Comparison of ENCODE assay signal across 11 mouse cellular contexts in the genomic region with DNA sequence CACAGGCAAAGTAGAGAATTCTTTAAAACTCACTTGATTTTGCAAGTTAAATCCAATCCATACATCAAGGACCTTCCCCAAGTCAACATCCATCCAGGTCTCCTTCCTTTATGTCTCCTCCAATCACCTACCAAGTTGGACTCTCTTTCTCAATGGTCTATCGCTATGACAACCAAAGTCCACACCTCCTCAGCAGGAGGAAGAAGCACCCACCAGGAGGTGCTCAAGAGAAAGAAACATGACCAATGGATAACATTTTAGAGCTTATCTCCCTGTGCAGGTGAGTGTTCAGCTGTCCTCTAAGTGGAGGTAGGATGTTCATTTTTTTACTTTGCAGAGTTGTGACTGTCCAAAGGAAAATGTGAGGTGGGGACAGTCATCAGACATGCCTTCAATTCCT.
A peak's percentile ranks its signal among the peaks of the same experiment; 100 is the strongest.
DNase-seq lines count a peak whose midpoint lies in the region; ATAC-seq and TF ChIP-seq lines count a peak whose summit lies in the region.
"Had no signal": no experiment of that assay in that cellular context is flagged by ENCODE, and none has a peak within 500 bp of the region (broad histone marks: within the 10 kb centered on the region; RNA-seq: fewer than 3 reads in every experiment).

No protein-coding gene starts in this region.

- H3K4me1 ChIP-seq in forebrain, embryonic 14.5 days (ENCODE audit: control insufficient read depth, insufficient read depth, low read length), result no peaks in the 10 kb centered on the region

- H3K27ac ChIP-seq in layer of hippocampus, adult 2 months, result no peak overlapping the region
- H3K27ac ChIP-seq in forebrain, embryonic 14.5 days (ENCODE audit: low read depth, low read length), result no peak overlapping the region
- H3K27ac ChIP-seq: embryonic facial prominence, embryonic 13.5 days had no signal

- no peak for ATAC-seq in Patski
- no peak for ATAC-seq in forebrain, embryonic 14.5 days
- ATAC-seq: forebrain, postnatal 0 days; intestine, embryonic 16.5 days had no signal

- peak; percentile 40 for TF ChIP-seq CTCF in layer of hippocampus, adult 2 months (conservative IDR thresholded peaks at IDR 0.05)
- TF ChIP-seq CTCF in Patski (IDR thresholded peaks at IDR 0.05), result peak; percentile 48

- no peaks in the 10 kb centered on the region for H3K36me3 ChIP-seq in splenic B cell, adult 2 months (ENCODE audit: control insufficient read depth, insufficient read depth, low read length, poor library complexity, severe bottlenecking)
- H3K36me3 ChIP-seq in forebrain, embryonic 14.5 days (ENCODE audit: control insufficient read depth, insufficient read depth, low read length), result no peaks in the 10 kb centered on the region
- H3K36me3 ChIP-seq: embryonic facial prominence, embryonic 13.5 days had no signal

- no peak overlapping the region for H3K9ac ChIP-seq in forebrain, embryonic 14.5 days (ENCODE audit: low read length)
- H3K9ac ChIP-seq: embryonic facial prominence, embryonic 13.5 days; forebrain, postnatal 0 days had no signal

- no peak overlapping the region for H3K4me3 ChIP-seq in layer of hippocampus, adult 2 months
- H3K4me3 ChIP-seq in forebrain, embryonic 14.5 days (ENCODE audit: low read depth, low read length), result no peak overlapping the region
- H3K4me3 ChIP-seq: embryonic facial prominence, embryonic 13.5 days; myocyte had no signal

- H3K27me3 ChIP-seq in Patski, result peaks cover 20% of the 10 kb centered on the region
- H3K27me3 ChIP-seq in splenic B cell, adult 2 months (ENCODE audit: control insufficient read depth, insufficient read depth, low read length, poor library complexity, severe bottlenecking), result no peaks in the 10 kb centered on the region
- H3K27me3 ChIP-seq in forebrain, embryonic 14.5 days (replicated peaks; ENCODE audit: control insufficient read depth, insufficient read depth, low read length), result no peaks in the 10 kb centered on the region
- H3K27me3 ChIP-seq: embryonic facial prominence, embryonic 13.5 days had no signal

- no peak for DNase-seq in layer of hippocampus, adult 2 months (ENCODE audit: low spot score in 2 of 2)
- DNase-seq in layer of hippocampus, adult 9-11 months, result no peak
- DNase-seq in CD4-positive, CD25-positive, alpha-beta regulatory T cell, adult 2 months (ENCODE audit: low read depth, low spot score), result peak; percentile 43
- DNase-seq in Patski (ENCODE audit: low read depth, low spot score), result no peak
- peak; percentile 16 for DNase-seq in splenic B cell, adult 2 months (ENCODE audit: low read depth, low spot score)
- no peak for DNase-seq in gastrocnemius, adult 18-20 months (ENCODE audit: low spot score)
- DNase-seq in forebrain, embryonic 14.5 days (ENCODE audit: low spot score), result no peak
- DNase-seq: forebrain, postnatal 0 days had no signal

- no peak overlapping the region for H3K4me2 ChIP-seq in forebrain, embryonic 14.5 days (ENCODE audit: low read length)
- H3K4me2 ChIP-seq: embryonic facial prominence, embryonic 13.5 days had no signal

- CTCF ChIA-PET in Patski (lab: Charles Lee), result interaction anchor here (1.3 kb wide), 1 partner anchor 270 kb away, joined by 3 read pairs; no protein-coding TSS in a partner anchor

- no peaks in the 10 kb centered on the region for H3K9me3 ChIP-seq in forebrain, embryonic 14.5 days (replicated peaks; ENCODE audit: control insufficient read depth, low read length)
- H3K9me3 ChIP-seq: embryonic facial prominence, embryonic 13.5 days had no signal

- in situ Hi-C loops in Patski (cut with MboI; ENCODE audit: low pct_unique_long_range_greater_than_20kb), result loop anchor here (10.0 kb wide), 1 partner anchor 549 kb away; no protein-coding TSS in a partner anchor

- 67% methylated on average over 1 of the region's 1 CpGs for WGBS in forebrain, embryonic 14.5 days

- POLR2A ChIA-PET in Patski (lab: Charles Lee), result no interaction called here

Comparison
In these comparisons a context has a peak if more than half of its experiments do, and no peak if none do; other contexts are left out.
1. DNase-seq: peak in CD4-positive, CD25-positive, alpha-beta regulatory T cell, adult 2 months (single experiment) and splenic B cell, adult 2 months (single experiment); none in layer of hippocampus, adult 2 months (0 of 2), layer of hippocampus, adult 9-11 months (single experiment), Patski (single experiment), gastrocnemius, adult 18-20 months (single experiment) and forebrain, embryonic 14.5 days (single experiment).